Mouse (Mus musculus) embryonic facial prominence, embryonic 13.5 days (tissue): ENCODE data around the gene Gadd45gip1. TPM values are rescaled to one million over a fixed set of nuclear protein-coding genes. Genes with fewer than 3 reads are reported as not detected.

ENCODE experiments used
- ATAC-seq: fragments of 200-750 bp; cut with Nextera tagmentation; 2 replicates; pipeline ENCODE4 v1.8.0; 2017; ENCODE audit warnings: low read depth; ENCODE audit not compliant: insufficient number of reproducible peaks, insufficient read depth, low FRiP score, low TSS enrichment
- H3K27ac ChIP-seq: fragments of 300-500 bp; sonication (generic); 2 replicates; pipeline ENCODE4 v1.5.1; 2015; ENCODE audit warnings: moderate library complexity, mild to moderate bottlenecking, inconsistent platforms
- H3K27me3 ChIP-seq: fragments of 300-500 bp; sonication (generic); 2 replicates; pipeline ENCODE4 v1.6.1; 2015; ENCODE audit warnings: mild to moderate bottlenecking, inconsistent platforms
- H3K36me3 ChIP-seq: fragments of 300-500 bp; sonication (generic); 2 replicates; pipeline ENCODE4 v1.6.1; 2015; ENCODE audit warnings: mild to moderate bottlenecking, inconsistent platforms
- H3K4me1 ChIP-seq: fragments of 300-500 bp; sonication (generic); 2 replicates; pipeline ENCODE4 v1.6.1; 2015; ENCODE audit warnings: inconsistent platforms
- H3K4me2 ChIP-seq: fragments of 300-500 bp; sonication (generic); 2 replicates; pipeline ENCODE4 v1.6.1; 2015; ENCODE audit warnings: moderate library complexity, mild to moderate bottlenecking, inconsistent platforms
- H3K4me3 ChIP-seq: fragments of 300-500 bp; sonication (generic); 2 replicates; pipeline ENCODE4 v1.5.1; 2015; ENCODE audit warnings: mild to moderate bottlenecking, inconsistent platforms
- H3K9ac ChIP-seq: fragments of 300-500 bp; sonication (generic); 2 replicates; pipeline ENCODE4 v1.6.1; 2015; ENCODE audit warnings: mild to moderate bottlenecking, inconsistent platforms
- H3K9me3 ChIP-seq: fragments of 300-500 bp; sonication (generic); 2 replicates; pipeline ENCODE4 v1.6.1; 2016; ENCODE audit warnings: inconsistent platforms
- WGBS: fragments of 180-500 bp; shearing (Covaris S2); methylation state at CpG from one replicate; pipeline ENCODE4 v1.1.7; 2015; ENCODE audit warnings: mixed read lengths; 5-methylcytosine and 5-hydroxymethylcytosine counted together
- polyA plus RNA-seq: library from polyadenylated mRNA; unstranded; fragments of >200 nt; fragmentation: Nextera tagmentation; extraction: Ambion mirVana; gene quantifications from 2 replicates; pipeline ENCODE4 v1.2.1, GENCODE M21; 2015

The Gadd45gip1 gene
- polyA plus RNA-seq, 1 experiment from 2014 or later = 45.6 TPM

DNA sequence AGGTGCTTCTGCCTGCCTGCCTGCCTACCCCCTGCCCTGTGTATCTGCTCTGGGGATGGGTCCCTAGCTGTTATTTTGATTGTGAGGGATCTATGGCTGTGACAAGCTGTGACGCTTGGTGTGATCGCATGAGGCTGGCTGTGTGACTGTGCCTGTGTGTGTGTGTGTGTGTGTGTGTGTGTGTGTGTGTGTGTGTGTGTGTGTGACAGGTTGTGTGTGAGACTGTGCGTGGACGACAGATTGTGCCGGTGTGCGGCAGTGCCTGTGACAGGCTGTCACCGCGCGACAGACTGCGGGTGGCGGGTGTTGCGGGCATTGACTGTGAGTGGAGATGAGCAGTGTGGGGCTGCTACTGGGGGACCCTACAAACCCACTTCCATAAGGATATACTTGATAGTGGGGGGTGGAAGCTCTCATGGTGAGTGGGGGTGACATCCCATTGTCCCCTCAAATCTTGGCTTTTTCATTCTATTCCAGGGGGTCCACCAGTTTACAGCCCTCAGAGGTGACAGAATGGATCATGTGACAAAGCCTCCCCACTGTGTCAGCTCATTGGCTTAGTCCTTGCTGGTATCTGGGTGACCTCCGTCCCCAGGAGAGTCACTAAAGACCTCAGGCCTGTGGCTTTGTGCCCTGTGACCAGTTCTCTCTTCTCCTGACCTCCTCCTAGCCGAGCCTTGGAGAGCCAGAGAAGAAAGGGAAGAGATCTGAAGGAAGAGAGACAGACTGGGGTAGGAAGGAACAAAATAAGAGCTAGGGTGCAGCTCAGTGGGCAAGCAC, 43.6 kb upstream of the Gadd45gip1 start:
- no peaks in the 10 kb centered on the region for H3K9me3 ChIP-seq
- no peak overlapping the region for H3K4me2 ChIP-seq
- peaks cover 98% of the 10 kb centered on the region for H3K27me3 ChIP-seq
- H3K4me1 ChIP-seq = peaks cover 87% of the 10 kb centered on the region
- no peak for ATAC-seq
- H3K36me3 ChIP-seq = no peaks in the 10 kb centered on the region
- no peak overlapping the region for H3K27ac ChIP-seq
- H3K9ac ChIP-seq = no peak overlapping the region; the same call in 1 of the 2 replicates
- H3K4me3 ChIP-seq = no peak overlapping the region
- WGBS = 35% methylated on average over 14 of the region's 14 CpGs

DNA sequence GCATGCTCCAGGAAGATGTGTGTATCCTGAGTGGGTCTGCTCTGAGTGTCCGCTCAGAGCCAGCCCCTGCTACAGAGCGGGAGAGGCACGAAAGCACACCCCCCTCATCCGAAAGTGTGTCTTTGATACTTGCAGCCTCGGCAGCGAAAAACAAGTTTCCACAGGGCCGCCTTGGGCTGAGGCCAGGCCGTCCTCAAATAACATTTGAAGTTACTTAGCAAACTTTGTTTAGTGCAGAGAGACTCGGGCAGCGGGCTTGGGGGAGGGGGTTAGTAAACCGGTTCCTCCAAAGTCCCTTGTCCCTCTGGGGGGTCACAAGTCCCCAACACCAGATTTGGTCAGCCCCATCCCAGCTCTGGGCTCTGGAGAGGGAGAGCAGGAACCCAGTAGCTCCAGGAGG, 42.4 kb upstream of the Gadd45gip1 start:
- ATAC-seq = no peak
- Histone ChIP-seq H3K4me2 (peak overlapping the region; percentile 37), H3K4me1 (peaks cover 85% of the 10 kb centered on the region), H3K27me3 (peaks cover 98% of the 10 kb centered on the region), H3K9me3 (no peaks in the 10 kb centered on the region), H3K27ac (peak overlapping the region; percentile 52), H3K9ac (peak overlapping the region; percentile 28; the same call in 1 of the 2 replicates), H3K36me3 (no peaks in the 10 kb centered on the region), H3K4me3 (0 out of 2 replicates have a peak overlapping the region, but pooled peaks have one; percentile 0)
- whole genome bisulfite sequencing = 6% methylated on average over 11 of the region's 11 CpGs

DNA sequence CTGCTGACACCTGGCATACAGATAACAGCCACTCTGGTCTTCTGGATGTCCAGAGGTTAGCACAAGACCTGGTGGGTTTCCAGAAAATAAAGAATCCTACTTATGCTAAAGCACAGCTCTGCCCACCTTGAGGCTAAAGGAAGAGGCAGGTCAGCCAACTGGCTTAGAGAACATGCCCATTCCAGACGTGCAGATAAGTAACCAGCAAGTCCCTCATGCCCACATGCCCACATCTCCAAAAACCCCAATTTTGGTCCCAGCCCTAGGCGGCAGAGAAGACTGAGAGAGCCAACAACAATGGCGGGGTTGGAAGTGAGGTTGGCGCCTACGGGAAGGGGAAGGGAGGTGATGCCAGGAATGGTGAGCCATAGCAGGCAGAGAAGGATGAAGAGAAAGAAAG, 42.0 kb upstream of the Gadd45gip1 start:
- 43% methylated on average over 5 of the region's 5 CpGs for WGBS
- H3K4me1 ChIP-seq = peaks cover 85% of the 10 kb centered on the region
- peaks cover 97% of the 10 kb centered on the region for H3K27me3 ChIP-seq
- no peaks in the 10 kb centered on the region for H3K36me3 ChIP-seq
- peak overlapping the region; percentile 37 for H3K4me2 ChIP-seq
- peak overlapping the region; percentile 52; the same call in 1 of the 2 replicates for H3K27ac ChIP-seq
- no peaks in the 10 kb centered on the region for H3K9me3 ChIP-seq
- ATAC-seq = no peak
- H3K4me3 ChIP-seq = 0 out of 2 replicates have a peak overlapping the region, but pooled peaks have one; percentile 0
- no peak overlapping the region for H3K9ac ChIP-seq

- Histone ChIP-seq H3K9ac (peak overlapping the region; percentile 44; the same call in 1 of the 2 replicates), H3K4me3 (no peak overlapping the region), H3K27ac (peak overlapping the region; percentile 51; the same call in 1 of the 2 replicates), H3K36me3 (no peaks in the 10 kb centered on the region), H3K4me2 (0 out of 2 replicates have a peak overlapping the region, but pooled peaks have one; percentile 37), H3K27me3 (peaks cover 97% of the 10 kb centered on the region), H3K9me3 (no peaks in the 10 kb centered on the region), H3K4me1 (peaks cover 85% of the 10 kb centered on the region)
- no peak for ATAC-seq
- WGBS = 68% methylated on average over 9 of the region's 9 CpGs
These were observed 41.4 kb upstream of the Gadd45gip1 start for GRCm38 (mm10) chr8:84789855-84790486.

GRCm38 (mm10) chr8:84790537-84790936, 40.8 kb upstream of the Gadd45gip1 start:
- H3K27me3 ChIP-seq = peaks cover 95% of the 10 kb centered on the region
- no peak overlapping the region for H3K4me3 ChIP-seq
- H3K4me2 ChIP-seq = no peak overlapping the region
- peak overlapping the region; percentile 44; the same call in 1 of the 2 replicates for H3K9ac ChIP-seq
- 60% methylated on average over 2 of the region's 2 CpGs for WGBS
- H3K36me3 ChIP-seq = peaks cover 3% of the 10 kb centered on the region; the same call in 1 of the 2 replicates
- peak overlapping the region; percentile 51; the same call in 1 of the 2 replicates for H3K27ac ChIP-seq
- ATAC-seq = no peak
- H3K4me1 ChIP-seq = peaks cover 81% of the 10 kb centered on the region
- H3K9me3 ChIP-seq = no peaks in the 10 kb centered on the region

GRCm38 (mm10) chr8:84792429-84792947, 38.8 kb upstream of the Gadd45gip1 start:
- ATAC-seq = no peak
- peaks cover 95% of the 10 kb centered on the region for H3K27me3 ChIP-seq
- H3K4me1 ChIP-seq = peaks cover 73% of the 10 kb centered on the region
- H3K4me3 ChIP-seq = no peak overlapping the region
- H3K4me2 ChIP-seq = no peak overlapping the region
- no peak overlapping the region for H3K9ac ChIP-seq
- H3K9me3 ChIP-seq = no peaks in the 10 kb centered on the region
- WGBS = 78% methylated on average over 12 of the region's 12 CpGs
- no peak overlapping the region for H3K27ac ChIP-seq
- peaks cover 20% of the 10 kb centered on the region for H3K36me3 ChIP-seq

DNA sequence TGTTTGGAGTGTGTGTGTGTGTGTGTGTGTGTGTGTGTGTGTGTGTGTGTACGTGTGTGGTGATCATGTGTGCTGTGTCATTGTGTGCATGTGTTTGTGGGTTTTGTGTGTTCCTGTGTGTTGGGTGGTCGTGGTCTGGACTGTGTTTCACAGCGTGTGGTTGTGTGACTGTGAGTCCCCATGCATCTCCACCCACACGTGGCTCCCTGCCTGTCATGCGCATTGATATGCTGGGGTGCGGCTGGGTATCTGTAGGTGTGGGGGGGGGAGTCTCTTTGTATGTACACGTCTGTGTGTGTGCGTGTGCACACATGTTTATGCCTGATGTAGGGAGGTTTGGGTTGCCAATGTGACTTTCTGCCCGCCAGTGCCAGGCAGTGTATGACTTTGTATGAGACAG, 38.2 kb upstream of the Gadd45gip1 start:
- Histone ChIP-seq H3K4me3 (no peak overlapping the region), H3K9ac (no peak overlapping the region), H3K27me3 (peaks cover 95% of the 10 kb centered on the region), H3K4me1 (peaks cover 73% of the 10 kb centered on the region), H3K9me3 (no peaks in the 10 kb centered on the region), H3K36me3 (peaks cover 20% of the 10 kb centered on the region), H3K4me2 (no peak overlapping the region), H3K27ac (no peak overlapping the region)
- no peak for ATAC-seq
- 81% methylated on average over 9 of the region's 9 CpGs for WGBS

DNA sequence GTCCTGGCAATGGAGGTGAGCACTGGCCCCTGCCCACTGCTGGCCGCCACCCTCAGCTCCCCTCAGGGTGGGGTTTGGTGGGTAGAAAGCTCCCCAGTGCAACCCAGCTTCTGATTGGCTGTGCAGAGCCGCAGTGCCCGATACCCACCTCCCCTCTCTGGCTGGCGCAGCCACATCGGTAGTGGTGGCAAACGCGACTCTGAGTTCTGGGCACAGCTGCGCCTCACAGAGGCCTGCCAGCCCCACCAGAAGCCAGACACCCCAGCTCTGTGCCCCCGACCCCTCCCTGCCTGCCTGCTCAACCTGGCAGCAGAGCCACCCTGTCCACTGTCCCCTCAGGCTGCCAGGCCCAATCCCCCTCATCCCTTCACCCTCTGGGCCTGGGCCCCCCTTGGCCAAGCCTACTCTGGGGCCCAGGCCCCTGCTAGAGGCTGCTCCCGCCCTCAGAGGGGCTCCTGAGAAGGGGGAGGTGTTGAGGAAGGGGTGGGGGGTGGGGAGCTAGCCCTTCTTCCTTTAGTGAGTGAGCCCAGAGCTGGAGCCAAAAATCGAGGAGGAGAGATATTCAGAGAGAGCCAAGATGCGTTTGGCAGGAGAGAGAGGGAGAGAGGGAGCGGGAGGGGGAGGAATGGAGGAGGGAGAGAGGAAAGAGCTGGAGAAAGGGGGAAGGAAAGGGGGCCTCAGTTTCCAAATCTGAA, 37.4 kb upstream of the Gadd45gip1 start:
- Histone ChIP-seq H3K36me3 (peaks cover 20% of the 10 kb centered on the region), H3K27me3 (peaks cover 95% of the 10 kb centered on the region), H3K4me3 (peak overlapping the region; percentile 17), H3K4me1 (peaks cover 73% of the 10 kb centered on the region), H3K9ac (peak overlapping the region; percentile 57), H3K27ac (peak overlapping the region; percentile 73), H3K9me3 (no peaks in the 10 kb centered on the region), H3K4me2 (peak overlapping the region; percentile 49)
- peak; percentile 23; the same call in 1 of the 2 replicates for ATAC-seq
- WGBS = 48% methylated on average over 13 of the region's 13 CpGs

DNA sequence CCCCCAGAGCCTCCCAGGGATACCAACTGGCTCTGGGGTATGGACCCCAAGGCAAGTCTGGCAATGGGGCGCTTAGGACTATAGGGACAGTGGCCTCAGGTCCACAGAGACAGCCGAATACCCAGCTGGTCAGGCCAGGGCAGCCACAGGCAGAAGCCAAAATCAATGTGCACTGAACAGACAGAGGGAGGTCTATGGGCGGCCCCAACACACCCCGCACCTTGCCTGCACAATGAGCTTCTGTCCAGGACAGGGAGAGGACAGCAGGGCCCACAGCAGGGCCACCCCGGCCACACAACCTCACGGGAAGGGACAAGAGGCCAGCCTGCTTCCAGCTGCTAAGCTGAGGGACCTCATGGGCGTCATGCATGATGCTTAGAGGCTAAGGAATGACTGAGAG, 36.8 kb upstream of the Gadd45gip1 start:
- Histone ChIP-seq H3K4me3 (no peak overlapping the region), H3K4me1 (peaks cover 69% of the 10 kb centered on the region), H3K9me3 (no peaks in the 10 kb centered on the region), H3K27ac (peak overlapping the region; percentile 73), H3K27me3 (peaks cover 90% of the 10 kb centered on the region), H3K4me2 (peak overlapping the region; percentile 49), H3K36me3 (peaks cover 20% of the 10 kb centered on the region), H3K9ac (peak overlapping the region; percentile 57)
- WGBS = 42% methylated on average over 7 of the region's 7 CpGs
- ATAC-seq = no peak

- H3K9ac ChIP-seq = no peak overlapping the region
- H3K36me3 ChIP-seq = peaks cover 20% of the 10 kb centered on the region
- peaks cover 85% of the 10 kb centered on the region for H3K27me3 ChIP-seq
- 0 out of 2 replicates have a peak overlapping the region, but pooled peaks have one; percentile 98 for H3K4me3 ChIP-seq
- peaks cover 57% of the 10 kb centered on the region for H3K4me1 ChIP-seq
- 72% methylated on average over 15 of the region's 15 CpGs for WGBS
- no peak overlapping the region for H3K27ac ChIP-seq
- no peaks in the 10 kb centered on the region for H3K9me3 ChIP-seq
- peak overlapping the region; percentile 83; the same call in 1 of the 2 replicates for H3K4me2 ChIP-seq
- no peak for ATAC-seq
These were observed 34.0 kb upstream of the Gadd45gip1 start for GRCm38 (mm10) chr8:84797256-84797797.

GRCm38 (mm10) chr8:84797971-84798370, 33.4 kb upstream of the Gadd45gip1 start:
- peaks cover 84% of the 10 kb centered on the region for H3K27me3 ChIP-seq
- peaks cover 64% of the 10 kb centered on the region for H3K4me1 ChIP-seq
- no peak for ATAC-seq
- H3K27ac ChIP-seq = no peak overlapping the region
- no peaks in the 10 kb centered on the region for H3K9me3 ChIP-seq
- H3K36me3 ChIP-seq = peaks cover 20% of the 10 kb centered on the region
- H3K4me2 ChIP-seq = peak overlapping the region; percentile 83
- H3K4me3 ChIP-seq = peak overlapping the region; percentile 98
- peak overlapping the region; percentile 97 for H3K9ac ChIP-seq
- WGBS = 72% methylated on average over 6 of the region's 6 CpGs
